Mouse (Mus musculus) subcutaneous adipose tissue, adult 2 months (tissue): Measurements from ENCODE around the gene Plekha8. TPM values are rescaled to one million over a fixed set of nuclear protein-coding genes. Genes with fewer than 3 reads are reported as not detected.

ENCODE experiments used
- polyA plus RNA-seq: library from polyadenylated mRNA; depleted of rRNA; stranded (reverse); fragments of >200 nt; gene quantifications from 2 replicates; pipeline ENCODE4 v1.2.3, GENCODE M21; 2012; ENCODE audit warnings: low replicate concordance; rRNA removed

Plekha8 gene
- 3.4 and 9.0 TPM in 2 replicates for polyA plus RNA-seq

DNA sequence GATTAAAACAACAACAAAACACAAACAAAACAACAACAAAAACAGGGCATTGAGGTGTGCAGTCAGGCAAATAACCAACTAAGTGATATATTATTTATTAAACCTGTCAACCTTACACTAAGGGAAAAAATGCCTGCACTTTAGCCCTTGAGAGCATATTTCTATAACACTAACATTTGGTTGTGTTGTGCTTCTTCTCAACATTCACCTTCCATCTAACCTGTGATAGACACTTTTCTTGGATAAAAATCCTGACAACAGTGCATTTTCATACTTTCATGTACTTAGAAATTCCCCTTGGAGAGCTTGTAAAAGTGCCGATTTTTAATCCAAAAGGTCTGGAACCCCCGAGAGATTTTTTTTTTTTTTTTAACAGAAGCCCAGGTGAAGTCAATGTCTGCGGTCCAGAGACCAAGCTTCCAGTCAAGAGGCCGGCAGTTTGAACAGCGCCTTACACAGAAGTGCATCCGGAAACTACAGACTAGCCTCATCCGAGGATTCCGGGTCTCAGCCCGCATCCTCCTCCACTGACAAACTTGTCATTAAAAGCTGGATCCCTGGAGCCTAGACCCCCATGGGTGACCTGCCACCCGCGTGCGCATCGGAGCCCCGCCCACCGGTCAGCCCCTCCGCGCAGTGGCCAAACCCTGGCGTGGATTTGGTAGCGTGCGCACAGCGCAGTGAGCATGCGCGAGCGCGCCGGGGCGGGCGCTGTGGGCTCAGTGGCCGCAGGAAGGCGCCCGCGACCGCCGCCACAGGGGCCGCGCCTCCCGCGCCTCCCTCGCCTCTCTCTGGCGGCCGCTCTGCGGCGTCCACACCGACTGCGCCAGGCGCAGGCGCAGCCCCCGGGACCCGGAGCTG, at the start of gene Plekha8:
Plekha8 (plus strand) TSS at position 643 of the 861 bp plus-strand sequence.

GRCm38 (mm10) chr6:54565665-54566545, 29.0 kb upstream of the Plekha8 start, which contains the start of gene Scrn1:
Gene Scrn1, minus strand, starts transcription at chr6:54566489.

DNA sequence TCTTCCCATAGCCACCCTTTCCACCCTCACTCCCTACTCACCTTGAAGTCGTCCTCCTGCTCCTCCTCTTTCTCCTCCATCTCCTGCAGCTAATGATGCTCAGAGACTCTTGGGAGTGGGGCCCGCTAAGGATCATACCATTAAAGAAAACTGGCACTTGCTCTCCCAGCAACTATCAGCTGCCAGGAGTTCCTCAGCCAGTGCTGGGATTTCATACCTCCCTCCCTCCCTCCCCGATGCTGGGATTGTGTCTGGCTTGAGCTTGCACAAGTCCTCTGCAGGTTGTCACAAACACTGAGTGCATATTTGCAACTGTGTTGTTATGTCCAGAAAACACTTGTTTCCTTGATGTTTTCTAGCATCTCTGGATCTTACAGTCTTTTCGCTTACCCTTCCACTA, 2.3 kb downstream of the Plekha8 start, which contains the start of gene Fkbp14:
Fkbp14 (minus strand) TSS at position 101 of the 400 bp plus-strand sequence.

GRCm38 (mm10) chr6:54680891-54681745, 86.2 kb downstream of the Plekha8 start, which contains the start of gene Mturn:
Gene Mturn, plus strand, starts transcription at chr6:54681624.

Other genes with a start within 250 kb of the Plekha8 start
- gene Wipf3, start 165.5 kb upstream of the Plekha8 start, polyA plus RNA-seq = 0.60 and 2.5 TPM in 2 replicates
- 6.4 and 16.2 TPM in 2 replicates for gene Scrn1, start 28.6 kb upstream of the Plekha8 start, polyA plus RNA-seq
- 10.7 and 20.9 TPM in 2 replicates for gene Fkbp14, start 2.2 kb downstream of the Plekha8 start, polyA plus RNA-seq
- gene Mturn, start 86.5 kb downstream of the Plekha8 start, polyA plus RNA-seq = 15.4 and 17.0 TPM in 2 replicates
- gene Znrf2, start 221.8 kb downstream of the Plekha8 start, polyA plus RNA-seq = 11.5 and 14.5 TPM in 2 replicates